Mouse (Mus musculus): ENCODE measurements around the gene Vmn1r61. TPM values are rescaled to one million over a fixed set of nuclear protein-coding genes. Genes with fewer than 3 reads are reported as not detected.

The Vmn1r61 gene
- polyA plus RNA-seq (2015; fragmentation: Nextera tagmentation; extraction: Ambion mirVana): not detected in 2 replicates

DNA sequence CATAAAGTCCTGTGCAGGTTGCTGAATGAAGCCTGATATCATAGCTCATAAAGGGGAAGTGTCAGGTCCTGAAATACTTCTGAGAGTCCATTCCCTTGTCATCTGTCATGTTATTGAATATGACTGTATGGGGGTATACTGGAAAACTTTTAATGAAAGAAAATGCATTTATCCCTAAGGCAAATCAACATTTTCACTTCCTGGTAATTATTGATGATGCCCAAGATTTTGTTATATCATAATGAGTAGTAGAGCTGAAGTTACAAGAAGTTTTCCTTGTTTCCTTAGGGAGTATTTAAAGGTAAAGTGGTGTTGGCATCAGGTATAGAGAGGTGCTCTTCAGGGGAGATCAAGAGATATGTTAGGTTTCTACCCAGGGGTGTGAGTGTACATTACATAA is at the start of gene Vmn1r61:
Gene Vmn1r61 (minus strand): TSS at position 101 of the 400 bp plus-strand sequence.
- no peak for DNase-seq (ENCODE audit: low spot score)

Other genes with a start within 250 kb of the Vmn1r61 start
- not detected in 2 replicates for gene Vmn1r58, start 199.9 kb downstream of the Vmn1r61 start, polyA plus RNA-seq (2015; fragmentation: Nextera tagmentation; extraction: Ambion mirVana)
- gene Vmn1r59, start 156.5 kb downstream of the Vmn1r61 start, polyA plus RNA-seq (2015; fragmentation: Nextera tagmentation; extraction: Ambion mirVana): not detected in 2 replicates
- not detected in 2 replicates for gene Vmn2r28, start 119.3 kb downstream of the Vmn1r61 start, polyA plus RNA-seq (2015; fragmentation: Nextera tagmentation; extraction: Ambion mirVana)
- gene Vmn1r60, start 66.0 kb downstream of the Vmn1r61 start, polyA plus RNA-seq (2015; fragmentation: Nextera tagmentation; extraction: Ambion mirVana): not detected in 2 replicates
- gene Vmn1r62, start 60.3 kb upstream of the Vmn1r61 start, polyA plus RNA-seq (2015; fragmentation: Nextera tagmentation; extraction: Ambion mirVana): not detected in 2 replicates
- not detected in 2 replicates for gene Vmn1r63, start 192.2 kb upstream of the Vmn1r61 start, polyA plus RNA-seq (2015; fragmentation: Nextera tagmentation; extraction: Ambion mirVana)

All from thymus, postnatal 0 days (tissue).